Mouse (Mus musculus) kidney, adult 9 months (tissue): ENCODE data around the gene Mgat2.

ENCODE experiments used
- DNase-seq: peaks from one replicate; pipeline ENCODE4 v3.0.0; 2022

The Mgat2 gene

GRCm38 (mm10) chr12:69181800-69182199, 2.2 kb upstream of the Mgat2 start:
- no peak for DNase-seq

- peak; percentile 57 for DNase-seq
These were observed 662 bp downstream of the Mgat2 start for GRCm38 (mm10) chr12:69184342-69185295.

GRCm38 (mm10) chr12:69185371-69185770, 1.4 kb downstream of the Mgat2 start:
- DNase-seq = peak; percentile 21

- peak; percentile 84 for DNase-seq
These were observed 3.0 kb downstream of the Mgat2 start for GRCm38 (mm10) chr12:69186811-69187471.

- DNase-seq = no peak
These were observed 6.1 kb downstream of the Mgat2 start for GRCm38 (mm10) chr12:69190074-69190473.

- no peak for DNase-seq
These were observed 6.6 kb downstream of the Mgat2 start for GRCm38 (mm10) chr12:69190522-69190921.

GRCm38 (mm10) chr12:69191396-69191795, 7.4 kb downstream of the Mgat2 start:
- no peak for DNase-seq

GRCm38 (mm10) chr12:69192637-69193036, 8.7 kb downstream of the Mgat2 start:
- DNase-seq = no peak

- DNase-seq = peak; percentile 60
These were observed 12.8 kb downstream of the Mgat2 start, which contains the start of gene Gm49383 for GRCm38 (mm10) chr12:69196444-69197377. TSS of gene Gm49383 (minus strand) at chr12:69197104.

GRCm38 (mm10) chr12:69197378-69198163, 13.6 kb downstream of the Mgat2 start:
- DNase-seq = peak; percentile 33

GRCm38 (mm10) chr12:69198164-69198535, 14.2 kb downstream of the Mgat2 start, which contains the start of gene Dnaaf2:
TSS of gene Dnaaf2 (minus strand) at chr12:69198429.
- peak; percentile 88 for DNase-seq

- DNase-seq = no peak
These were observed 15.0 kb downstream of the Mgat2 start for GRCm38 (mm10) chr12:69198985-69199384.

- DNase-seq = no peak
These were observed 20.3 kb downstream of the Mgat2 start, which contains the start of gene Gm49384 for GRCm38 (mm10) chr12:69204052-69204833. TSS of gene Gm49384 (minus strand) at chr12:69204267.

- no peak for DNase-seq
These were observed 23.4 kb downstream of the Mgat2 start for GRCm38 (mm10) chr12:69207396-69207795.

- DNase-seq = no peak
These were observed 24.0 kb downstream of the Mgat2 start for GRCm38 (mm10) chr12:69207926-69208325.

- no peak for DNase-seq
These were observed 24.6 kb downstream of the Mgat2 start for GRCm38 (mm10) chr12:69208520-69208919.

GRCm38 (mm10) chr12:69210056-69210979, 26.4 kb downstream of the Mgat2 start:
- no peak for DNase-seq

GRCm38 (mm10) chr12:69211057-69211456, 27.1 kb downstream of the Mgat2 start:
- DNase-seq = no peak

GRCm38 (mm10) chr12:69213186-69213777, 29.3 kb downstream of the Mgat2 start:
- no peak for DNase-seq
